Mouse (Mus musculus): ENCODE results near the gene Pdzd2. TPM values are rescaled to one million over a fixed set of nuclear protein-coding genes. Genes with fewer than 3 reads are reported as not detected.

Gene Pdzd2
- polyA plus RNA-seq, 1 experiment from 2014 or later = 4.7 TPM

GRCm38 (mm10) chr15:12414696-12415095 lies 325.0 kb downstream of the Pdzd2 start:
- Histone ChIP-seq H3K27me3 (ENCODE audit: poor library complexity, severe bottlenecking) (no peaks in the 10 kb centered on the region), H3K9me3 (no peaks in the 10 kb centered on the region), H3K4me3 (no peak overlapping the region), H3K36me3 (replicated peaks) (no peaks in the 10 kb centered on the region), H3K4me1 (no peaks in the 10 kb centered on the region), H3K27ac (no peak overlapping the region)
- DNase-seq (ENCODE audit: extremely low spot score, low spot score) = no peak
- WGBS = 90% methylated on average over 6 of the region's 6 CpGs

- no peaks in the 10 kb centered on the region for H3K36me3 ChIP-seq (replicated peaks)
- H3K27ac ChIP-seq = no peak overlapping the region
- no peaks in the 10 kb centered on the region for H3K9me3 ChIP-seq
- H3K27me3 ChIP-seq (ENCODE audit: poor library complexity, severe bottlenecking) = no peaks in the 10 kb centered on the region
- H3K4me3 ChIP-seq = no peak overlapping the region
- no peak for DNase-seq (ENCODE audit: extremely low spot score, low spot score)
- H3K4me1 ChIP-seq = no peaks in the 10 kb centered on the region
- 93% methylated on average over 8 of the region's 8 CpGs for WGBS
These were observed 331.5 kb downstream of the Pdzd2 start for GRCm38 (mm10) chr15:12408205-12408604.

GRCm38 (mm10) chr15:12405592-12405991 lies 334.1 kb downstream of the Pdzd2 start:
- no peaks in the 10 kb centered on the region for H3K27me3 ChIP-seq (ENCODE audit: poor library complexity, severe bottlenecking)
- no peaks in the 10 kb centered on the region for H3K9me3 ChIP-seq
- 91% methylated on average over 5 of the region's 5 CpGs for whole genome bisulfite sequencing
- no peak overlapping the region for H3K4me3 ChIP-seq
- no peak overlapping the region for H3K27ac ChIP-seq
- no peaks in the 10 kb centered on the region for H3K4me1 ChIP-seq
- H3K36me3 ChIP-seq (replicated peaks) = no peaks in the 10 kb centered on the region; the same call in 1 of the 2 replicates
- no peak for DNase-seq (ENCODE audit: extremely low spot score, low spot score)

GRCm38 (mm10) chr15:12397032-12397431 lies 342.7 kb downstream of the Pdzd2 start:
- WGBS = 90% methylated on average over 6 of the region's 6 CpGs
- H3K4me1 ChIP-seq = no peaks in the 10 kb centered on the region
- H3K27ac ChIP-seq = no peak overlapping the region
- H3K9me3 ChIP-seq = no peaks in the 10 kb centered on the region
- no peaks in the 10 kb centered on the region for H3K36me3 ChIP-seq (replicated peaks)
- DNase-seq (ENCODE audit: extremely low spot score, low spot score) = no peak
- H3K27me3 ChIP-seq (ENCODE audit: poor library complexity, severe bottlenecking) = no peaks in the 10 kb centered on the region
- no peak overlapping the region for H3K4me3 ChIP-seq

- H3K4me3 ChIP-seq = no peak overlapping the region
- WGBS = 94% methylated on average over 10 of the region's 10 CpGs
- H3K27ac ChIP-seq = no peak overlapping the region
- no peaks in the 10 kb centered on the region for H3K9me3 ChIP-seq
- H3K36me3 ChIP-seq (replicated peaks) = no peaks in the 10 kb centered on the region
- H3K27me3 ChIP-seq (ENCODE audit: poor library complexity, severe bottlenecking) = no peaks in the 10 kb centered on the region
- DNase-seq (ENCODE audit: extremely low spot score, low spot score) = no peak
- H3K4me1 ChIP-seq = no peaks in the 10 kb centered on the region
These were observed 345.0 kb downstream of the Pdzd2 start for GRCm38 (mm10) chr15:12394758-12395157.

GRCm38 (mm10) chr15:12388726-12389489 lies 350.8 kb downstream of the Pdzd2 start:
- H3K4me3 ChIP-seq = no peak overlapping the region
- peaks cover 14% of the 10 kb centered on the region for H3K4me1 ChIP-seq
- DNase-seq (ENCODE audit: extremely low spot score, low spot score) = no peak
- H3K27ac ChIP-seq = no peak overlapping the region
- WGBS = 76% methylated on average over 15 of the region's 15 CpGs
- no peaks in the 10 kb centered on the region for H3K9me3 ChIP-seq
- H3K36me3 ChIP-seq (replicated peaks) = no peaks in the 10 kb centered on the region
- no peaks in the 10 kb centered on the region for H3K27me3 ChIP-seq (ENCODE audit: poor library complexity, severe bottlenecking)

GRCm38 (mm10) chr15:12384679-12385078 lies 355.0 kb downstream of the Pdzd2 start:
- no peak for DNase-seq (ENCODE audit: extremely low spot score, low spot score)

GRCm38 (mm10) chr15:12380548-12380947 lies 359.2 kb downstream of the Pdzd2 start:
- H3K27me3 ChIP-seq (ENCODE audit: poor library complexity, severe bottlenecking) = peaks cover 15% of the 10 kb centered on the region

More at GRCm38 (mm10) chr15:12384679-12385078, 355.0 kb downstream of the Pdzd2 start:
- H3K36me3 ChIP-seq (replicated peaks) = no peaks in the 10 kb centered on the region
- WGBS = 89% methylated on average over 13 of the region's 13 CpGs
- H3K9me3 ChIP-seq = no peaks in the 10 kb centered on the region
- H3K4me1 ChIP-seq = peaks cover 14% of the 10 kb centered on the region
- H3K27me3 ChIP-seq (ENCODE audit: poor library complexity, severe bottlenecking) = no peaks in the 10 kb centered on the region
- no peak overlapping the region for H3K27ac ChIP-seq
- H3K4me3 ChIP-seq = no peak overlapping the region

GRCm38 (mm10) chr15:12380057-12380456 lies 359.7 kb downstream of the Pdzd2 start:
- Histone ChIP-seq H3K27ac (no peak overlapping the region), H3K36me3 (replicated peaks) (no peaks in the 10 kb centered on the region), H3K4me1 (peaks cover 19% of the 10 kb centered on the region), H3K9me3 (no peaks in the 10 kb centered on the region), H3K27me3 (ENCODE audit: poor library complexity, severe bottlenecking) (peaks cover 16% of the 10 kb centered on the region), H3K4me3 (no peak overlapping the region)
- 93% methylated on average over 3 of the region's 3 CpGs for WGBS
- no peak for DNase-seq (ENCODE audit: extremely low spot score, low spot score)

More at GRCm38 (mm10) chr15:12380548-12380947, 359.2 kb downstream of the Pdzd2 start:
- Histone ChIP-seq H3K27ac (no peak overlapping the region), H3K4me3 (no peak overlapping the region), H3K4me1 (peaks cover 17% of the 10 kb centered on the region), H3K9me3 (no peaks in the 10 kb centered on the region), H3K36me3 (replicated peaks) (no peaks in the 10 kb centered on the region)
- no peak for DNase-seq (ENCODE audit: extremely low spot score, low spot score)
- WGBS = 51% methylated on average over 5 of the region's 5 CpGs

- Histone ChIP-seq H3K36me3 (replicated peaks) (0 out of 2 replicates have a peak, but pooled peaks cover under 1% of the 10 kb centered on the region), H3K4me3 (no peak overlapping the region), H3K27ac (no peak overlapping the region), H3K27me3 (ENCODE audit: poor library complexity, severe bottlenecking) (peaks cover 38% of the 10 kb centered on the region), H3K4me1 (peaks cover 28% of the 10 kb centered on the region), H3K9me3 (no peaks in the 10 kb centered on the region)
- no peak for DNase-seq (ENCODE audit: extremely low spot score, low spot score)
- WGBS = 80% methylated on average over 10 of the region's 10 CpGs
These were observed 361.9 kb downstream of the Pdzd2 start for GRCm38 (mm10) chr15:12377800-12378199.

GRCm38 (mm10) chr15:12376491-12377069 lies 363.1 kb downstream of the Pdzd2 start:
- DNase-seq (ENCODE audit: extremely low spot score, low spot score) = no peak
- H3K4me3 ChIP-seq = no peak overlapping the region
- WGBS = 40% methylated on average over 13 of the region's 13 CpGs
- peaks cover 42% of the 10 kb centered on the region for H3K27me3 ChIP-seq (ENCODE audit: poor library complexity, severe bottlenecking)
- no peak overlapping the region for H3K27ac ChIP-seq
- H3K4me1 ChIP-seq = peaks cover 29% of the 10 kb centered on the region
- 0 out of 2 replicates have a peak, but pooled peaks cover 3% of the 10 kb centered on the region for H3K36me3 ChIP-seq (replicated peaks)
- no peaks in the 10 kb centered on the region for H3K9me3 ChIP-seq

GRCm38 (mm10) chr15:12375641-12376311 lies 363.9 kb downstream of the Pdzd2 start:
- H3K9me3 ChIP-seq = no peaks in the 10 kb centered on the region
- peaks cover 42% of the 10 kb centered on the region for H3K27me3 ChIP-seq (ENCODE audit: poor library complexity, severe bottlenecking)
- peaks cover 34% of the 10 kb centered on the region for H3K4me1 ChIP-seq
- H3K4me3 ChIP-seq = peak overlapping the region; percentile 48
- H3K36me3 ChIP-seq (replicated peaks) = 0 out of 2 replicates have a peak, but pooled peaks cover 3% of the 10 kb centered on the region
- WGBS = 5% methylated on average over 19 of the region's 19 CpGs
- peak; percentile 90 for DNase-seq (ENCODE audit: extremely low spot score, low spot score)
- H3K27ac ChIP-seq = peak overlapping the region; percentile 74

GRCm38 (mm10) chr15:12374916-12375315 lies 364.8 kb downstream of the Pdzd2 start:
- peaks cover 34% of the 10 kb centered on the region for H3K4me1 ChIP-seq
- no peak for DNase-seq (ENCODE audit: extremely low spot score, low spot score)
- peaks cover 42% of the 10 kb centered on the region for H3K27me3 ChIP-seq (ENCODE audit: poor library complexity, severe bottlenecking)
- no peaks in the 10 kb centered on the region for H3K9me3 ChIP-seq
- H3K4me3 ChIP-seq = peak overlapping the region; percentile 48
- H3K27ac ChIP-seq = peak overlapping the region; percentile 74
- 57% methylated on average over 18 of the region's 18 CpGs for WGBS
- H3K36me3 ChIP-seq (replicated peaks) = 0 out of 2 replicates have a peak, but pooled peaks cover 3% of the 10 kb centered on the region

Measured in forebrain, embryonic 10.5 days (tissue).